Mouse (Mus musculus) forebrain, embryonic 12.5 days (tissue): ENCODE data around the gene Tspan31. TPM values are rescaled to one million over a fixed set of nuclear protein-coding genes. Genes with fewer than 3 reads are reported as not detected.

ENCODE experiments used
- ATAC-seq: fragments of 200-750 bp; cut with Nextera tagmentation; 2 replicates; pipeline ENCODE4 v1.8.0; 2017; ENCODE audit warnings: moderate TSS enrichment; ENCODE audit not compliant: low FRiP score
- H3K27ac ChIP-seq: fragments of 300-500 bp; sonication (generic); 2 replicates; pipeline ENCODE4 v1.5.1; 2016; ENCODE audit warnings: mild to moderate bottlenecking
- H3K27me3 ChIP-seq: fragments of 300-500 bp; sonication (generic); 2 replicates; pipeline ENCODE4 v1.6.1; 2016; ENCODE audit warnings: mild to moderate bottlenecking
- H3K36me3 ChIP-seq: fragments of 300-500 bp; sonication (generic); replicated peaks from 2 replicates; pipeline ENCODE4 v1.6.1; 2016; ENCODE audit warnings: mild to moderate bottlenecking
- H3K4me1 ChIP-seq: fragments of 300-500 bp; sonication (generic); 2 replicates; pipeline ENCODE4 v1.6.1; 2016
- H3K4me2 ChIP-seq: fragments of 300-500 bp; sonication (generic); 2 replicates; pipeline ENCODE4 v1.6.1; 2016; ENCODE audit warnings: mild to moderate bottlenecking, moderate library complexity
- H3K4me3 ChIP-seq: fragments of 300-500 bp; sonication (generic); replicated peaks from 2 replicates; pipeline ENCODE4 v1.5.1; 2016; ENCODE audit warnings: mild to moderate bottlenecking
- H3K9ac ChIP-seq: fragments of 300-500 bp; sonication (generic); 2 replicates; pipeline ENCODE4 v1.6.1; 2016; ENCODE audit warnings: mild to moderate bottlenecking
- H3K9me3 ChIP-seq: fragments of 300-500 bp; sonication (generic); 2 replicates; pipeline ENCODE4 v1.6.1; 2016
- WGBS: fragments of 180-500 bp; shearing (Covaris S2); methylation state at CpG from one replicate; pipeline ENCODE4 v1.1.7; 2016; 5-methylcytosine and 5-hydroxymethylcytosine counted together
- polyA plus RNA-seq: library from polyadenylated mRNA; unstranded; fragments of >200 nt; fragmentation: Nextera tagmentation; extraction: Ambion mirVana; gene quantifications from 2 replicates; pipeline ENCODE4 v1.2.1, GENCODE M21; 2016

Gene Tspan31
- polyA plus RNA-seq, 1 experiment from 2014 or later, result 139 TPM

DNA sequence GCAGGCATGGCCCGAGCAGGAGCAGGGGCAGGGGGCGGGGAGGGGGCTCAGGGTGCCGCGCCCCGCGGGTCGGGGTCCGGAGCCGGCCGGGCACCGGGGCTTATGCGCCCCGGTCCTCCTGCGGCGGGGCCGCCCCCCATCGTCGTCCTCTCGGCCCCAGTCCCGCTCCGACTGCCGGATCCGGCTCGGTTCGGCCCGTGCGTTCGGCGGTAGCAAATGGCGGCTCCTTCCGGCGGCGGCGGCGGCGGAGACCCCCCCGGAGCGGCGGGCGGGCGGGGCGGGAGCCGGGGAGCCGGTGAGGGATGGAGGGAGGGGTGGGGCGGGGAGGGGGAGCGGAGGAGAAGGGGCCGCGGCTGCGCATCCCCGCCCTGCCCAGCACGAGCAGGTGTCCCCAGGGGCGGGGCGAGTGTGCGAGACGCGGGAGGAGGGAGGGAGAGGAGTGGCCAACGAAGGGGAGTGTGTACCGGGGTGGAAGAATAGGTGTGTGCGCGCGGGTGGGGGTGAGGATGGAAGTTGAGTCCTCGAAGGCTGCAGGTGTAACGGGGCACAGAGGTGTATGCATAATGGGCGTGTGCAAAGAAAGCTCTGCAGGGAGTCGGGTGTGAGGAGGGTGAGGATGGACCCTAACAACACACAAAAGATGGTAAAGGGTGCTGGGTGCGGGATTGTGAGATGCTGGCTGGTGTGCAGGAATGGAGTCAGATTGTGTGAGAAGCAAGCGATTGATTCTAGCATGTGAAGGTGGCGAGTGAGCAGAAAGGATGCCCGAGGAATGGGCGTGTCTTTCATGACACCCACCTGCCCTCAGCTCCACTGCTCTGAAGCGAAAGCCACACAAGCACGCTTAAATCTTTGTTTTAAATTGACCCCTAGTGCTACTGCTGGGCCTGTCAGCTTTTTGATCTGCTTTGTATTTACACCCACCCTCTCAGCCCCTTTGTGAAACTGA lies 9.8 kb downstream of the Tspan31 start, which contains the start of gene March9:
TSS of gene March9 (minus strand) at position 217 of the 949 bp plus-strand sequence.
- Histone ChIP-seq H3K9ac (peak within 1 kb of the TSS; percentile 98), H3K36me3 (peaks cover 32% of the 10 kb centered on the region), H3K27me3 (no peaks in the 10 kb centered on the region; the same call in 1 of the 2 replicates), H3K4me1 (peaks cover 52% of the 10 kb centered on the region), H3K4me3 (peak within 1 kb of the TSS; percentile 99), H3K4me2 (peak within 1 kb of the TSS; percentile 96), H3K9me3 (no peaks in the 10 kb centered on the region), H3K27ac (peak within 1 kb of the TSS; percentile 97)
- WGBS, result under 1% methylated on average over 67 of the region's 72 CpGs
- ATAC-seq, result peak; percentile 54

DNA sequence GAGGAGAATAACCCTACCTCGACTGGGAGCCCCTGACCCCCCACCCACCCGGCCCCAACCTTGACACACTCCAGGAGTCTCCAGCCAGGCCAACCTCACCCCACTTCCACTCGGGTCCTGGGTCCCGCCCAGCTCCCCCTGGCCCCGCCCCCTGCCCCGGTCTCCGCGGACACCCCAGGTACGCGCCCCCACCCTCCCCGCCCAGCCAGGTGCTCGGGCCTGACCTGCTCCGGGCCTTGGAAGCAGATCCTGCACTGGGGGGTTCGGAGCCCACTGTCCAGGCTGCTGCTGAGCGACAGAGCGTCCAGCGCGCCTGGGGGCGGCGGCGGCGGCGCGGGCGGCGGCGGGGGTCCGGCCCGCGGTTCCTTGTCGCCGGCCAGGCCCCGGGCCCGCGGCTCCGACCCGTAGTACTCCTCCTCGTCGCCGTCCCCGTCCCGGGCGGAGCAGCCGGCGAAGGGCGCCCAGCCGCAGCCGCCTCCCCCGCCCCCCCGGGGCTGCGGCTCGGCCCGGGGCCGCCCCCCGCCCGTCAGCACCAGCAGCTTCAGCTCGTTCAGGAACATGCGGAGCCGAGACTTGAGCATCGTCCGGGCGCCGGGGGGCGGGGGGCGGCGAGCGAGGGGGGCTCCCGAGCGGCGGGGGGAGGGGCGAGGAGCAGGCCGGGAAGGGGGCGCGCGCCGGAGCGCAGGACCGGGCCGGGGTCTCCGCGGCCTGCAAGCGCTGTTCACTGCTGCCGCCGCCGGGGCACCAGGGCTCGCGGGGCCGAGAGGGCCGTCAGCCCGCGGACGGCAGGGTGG lies 10.7 kb downstream of the Tspan31 start:
- peak; percentile 15 for ATAC-seq
- H3K4me1 ChIP-seq, result peaks cover 45% of the 10 kb centered on the region

DNA sequence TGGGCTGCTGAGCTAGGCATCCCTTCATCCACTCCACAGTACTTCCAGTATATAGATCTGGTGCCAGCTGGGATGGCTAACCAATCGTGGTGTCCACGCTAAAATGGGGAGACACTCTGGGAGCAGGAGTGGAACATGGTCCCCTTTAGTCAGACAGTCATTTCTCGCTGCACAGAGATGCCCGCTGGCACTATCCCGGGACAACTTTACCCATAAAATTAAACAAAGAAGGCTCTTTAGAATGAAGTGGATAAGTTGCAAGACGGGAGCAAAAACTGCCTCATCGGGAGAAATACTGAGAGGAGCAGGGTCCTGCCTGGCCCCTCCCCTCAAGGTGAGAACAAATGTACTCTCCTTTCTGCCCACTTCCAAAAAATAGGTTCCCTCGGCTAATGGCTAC lies 11.4 kb downstream of the Tspan31 start:
- no peaks in the 10 kb centered on the region; the same call in 1 of the 2 replicates for H3K27me3 ChIP-seq
- H3K36me3 ChIP-seq, result peaks cover 39% of the 10 kb centered on the region
- peak overlapping the region; percentile 27; the same call in 1 of the 2 replicates for H3K27ac ChIP-seq
- no peaks in the 10 kb centered on the region for H3K9me3 ChIP-seq
- WGBS, result 5% methylated on average over 8 of the region's 8 CpGs
- peak overlapping the region; percentile 98 for H3K9ac ChIP-seq
- H3K4me3 ChIP-seq, result peak overlapping the region; percentile 99
- no peak for ATAC-seq
- peaks cover 45% of the 10 kb centered on the region for H3K4me1 ChIP-seq
- peak overlapping the region; percentile 96 for H3K4me2 ChIP-seq

More for the DNA sequence above, 10.7 kb downstream of the Tspan31 start:
- H3K9me3 ChIP-seq, result no peaks in the 10 kb centered on the region
- H3K4me3 ChIP-seq, result peak overlapping the region; percentile 99
- under 1% methylated on average over 61 of the region's 92 CpGs for WGBS
- peaks cover 32% of the 10 kb centered on the region for H3K36me3 ChIP-seq
- peak overlapping the region; percentile 96 for H3K4me2 ChIP-seq
- peak overlapping the region; percentile 97 for H3K27ac ChIP-seq
- H3K27me3 ChIP-seq, result no peaks in the 10 kb centered on the region; the same call in 1 of the 2 replicates
- peak overlapping the region; percentile 98 for H3K9ac ChIP-seq

DNA sequence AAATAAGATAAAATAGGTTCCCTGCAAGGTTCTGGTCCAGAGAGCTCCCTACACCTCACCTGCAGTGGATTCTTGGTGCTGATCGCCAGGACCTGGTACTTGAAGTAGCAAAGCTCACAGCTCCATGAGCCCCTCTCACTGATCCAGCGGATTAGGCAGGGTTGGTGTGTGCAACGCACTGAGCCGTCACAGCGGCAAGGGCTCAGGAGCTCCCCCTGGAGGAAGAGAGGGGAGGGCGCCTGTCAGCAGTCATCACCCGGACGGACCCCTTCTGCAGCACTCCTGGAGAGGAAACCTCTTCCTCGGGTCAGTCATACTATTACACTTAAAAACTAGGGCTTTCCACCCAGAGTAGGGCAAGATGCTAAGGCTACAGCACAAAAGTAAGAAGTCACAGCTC lies 11.9 kb downstream of the Tspan31 start:
- Histone ChIP-seq H3K4me3 (peak overlapping the region; percentile 99), H3K27me3 (no peaks in the 10 kb centered on the region; the same call in 1 of the 2 replicates), H3K4me2 (peak overlapping the region; percentile 96), H3K9me3 (no peaks in the 10 kb centered on the region), H3K27ac (no peak overlapping the region), H3K4me1 (peaks cover 45% of the 10 kb centered on the region), H3K36me3 (peaks cover 42% of the 10 kb centered on the region), H3K9ac (peak overlapping the region; percentile 98; the same call in 1 of the 2 replicates)
- under 1% methylated on average over 9 of the region's 9 CpGs for WGBS
- ATAC-seq, result peak; percentile 28

DNA sequence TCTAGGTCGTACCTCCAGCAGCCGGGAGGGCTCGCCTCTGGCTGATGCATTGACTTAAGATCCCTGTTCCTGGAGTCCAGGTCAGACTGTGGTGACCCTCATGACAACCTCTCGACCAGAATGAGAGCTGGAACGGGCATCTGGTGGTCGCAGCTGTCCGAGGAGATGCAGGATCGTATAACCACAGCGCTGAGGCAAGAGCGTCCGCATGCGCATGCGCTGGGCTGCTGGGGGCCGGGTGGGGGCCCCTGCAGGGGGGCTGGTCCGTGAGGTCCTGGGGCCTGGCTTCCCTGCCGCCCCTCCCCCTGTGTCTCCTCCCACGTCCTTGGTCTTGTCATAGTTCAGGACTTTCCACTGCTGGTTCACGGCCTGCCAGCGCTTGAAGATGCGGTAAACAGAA lies 13.6 kb downstream of the Tspan31 start:
- no peaks in the 10 kb centered on the region for H3K9me3 ChIP-seq
- H3K9ac ChIP-seq, result no peak overlapping the region
- H3K27me3 ChIP-seq, result peaks cover 9% of the 10 kb centered on the region
- H3K4me1 ChIP-seq, result peaks cover 35% of the 10 kb centered on the region
- no peak for ATAC-seq
- no peak overlapping the region for H3K4me3 ChIP-seq
- H3K27ac ChIP-seq, result no peak overlapping the region
- no peak overlapping the region for H3K4me2 ChIP-seq
- WGBS, result 93% methylated on average over 20 of the region's 20 CpGs
- peaks cover 42% of the 10 kb centered on the region for H3K36me3 ChIP-seq

DNA sequence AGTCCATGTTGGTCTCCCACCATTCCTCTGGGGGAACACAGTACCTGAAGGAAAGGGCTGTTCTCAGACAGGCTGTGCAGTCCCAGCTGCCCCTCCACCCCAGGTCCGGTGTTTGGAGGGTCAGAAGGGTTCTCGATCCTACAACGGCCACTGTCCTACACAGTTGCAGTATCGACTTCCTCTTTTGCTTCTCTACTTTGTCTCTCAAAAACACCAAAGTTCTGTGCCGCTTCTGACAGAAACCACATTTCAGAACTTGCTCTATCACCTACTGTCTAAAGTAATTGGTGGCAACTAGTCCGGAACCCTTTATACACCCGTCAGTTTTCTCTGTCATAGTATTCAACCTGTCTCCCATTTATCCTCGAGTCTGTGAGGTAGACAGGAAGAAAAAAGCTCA lies 14.7 kb downstream of the Tspan31 start:
- ATAC-seq, result no peak
- Histone ChIP-seq H3K4me1 (peaks cover 26% of the 10 kb centered on the region), H3K27ac (no peak overlapping the region), H3K4me3 (no peak overlapping the region), H3K9me3 (no peaks in the 10 kb centered on the region), H3K27me3 (peaks cover 20% of the 10 kb centered on the region), H3K36me3 (peaks cover 42% of the 10 kb centered on the region), H3K9ac (no peak overlapping the region), H3K4me2 (no peak overlapping the region)
- WGBS, result 94% methylated on average over 8 of the region's 8 CpGs

DNA sequence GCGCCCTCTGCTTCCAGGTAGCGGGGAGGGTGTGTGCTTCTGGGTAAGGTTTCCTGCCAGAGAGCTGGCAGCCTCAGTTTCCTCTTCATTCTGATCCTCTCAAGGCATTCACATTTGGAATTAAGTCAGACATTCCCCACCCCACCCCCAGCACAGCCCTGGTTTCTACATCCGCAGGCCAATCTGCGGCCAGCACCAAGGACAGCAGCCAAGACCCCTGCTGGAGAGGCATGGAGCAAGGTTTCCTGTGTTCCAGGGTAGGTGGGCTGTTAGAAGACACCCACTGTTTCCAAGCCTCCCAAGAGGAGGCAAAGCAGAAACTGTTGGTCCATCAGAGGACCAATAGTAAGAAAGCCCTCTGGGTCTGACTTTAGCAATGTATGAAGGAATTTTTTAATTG lies 15.4 kb downstream of the Tspan31 start:
- WGBS, result 79% methylated on average over 4 of the region's 4 CpGs
- H3K4me3 ChIP-seq, result no peak overlapping the region
- H3K27me3 ChIP-seq, result peaks cover 27% of the 10 kb centered on the region
- H3K4me2 ChIP-seq, result no peak overlapping the region
- no peaks in the 10 kb centered on the region for H3K9me3 ChIP-seq
- no peak overlapping the region for H3K9ac ChIP-seq
- no peak overlapping the region for H3K27ac ChIP-seq
- no peak for ATAC-seq
- peaks cover 42% of the 10 kb centered on the region for H3K36me3 ChIP-seq
- peaks cover 25% of the 10 kb centered on the region for H3K4me1 ChIP-seq

DNA sequence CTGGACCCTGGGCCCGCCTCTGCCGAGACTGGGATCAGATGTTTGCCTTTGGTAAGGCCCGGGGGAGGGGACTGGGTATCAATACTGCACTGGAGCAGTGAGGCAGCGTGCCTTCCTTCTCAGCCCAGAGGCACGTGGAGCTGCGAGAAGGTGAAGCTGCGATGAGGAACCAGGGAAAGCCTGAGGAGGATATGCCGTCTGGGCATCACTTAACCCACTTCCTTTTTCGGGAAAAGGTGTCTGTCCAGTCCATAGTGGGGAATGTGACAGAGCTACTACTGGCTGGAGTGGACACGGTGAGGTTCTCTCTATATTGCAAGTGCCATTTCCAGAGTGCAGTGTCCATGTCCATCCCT lies 20.0 kb downstream of the Tspan31 start:
- Histone ChIP-seq H3K4me2 (no peak overlapping the region), H3K27ac (no peak overlapping the region), H3K36me3 (peaks cover 18% of the 10 kb centered on the region), H3K4me1 (peaks cover 10% of the 10 kb centered on the region; the same call in 1 of the 2 replicates), H3K9ac (no peak overlapping the region), H3K9me3 (no peaks in the 10 kb centered on the region), H3K4me3 (no peak overlapping the region), H3K27me3 (peaks cover 51% of the 10 kb centered on the region)
- 14% methylated on average over 10 of the region's 10 CpGs for whole genome bisulfite sequencing
- ATAC-seq, result 0 out of 2 replicates have a peak, but pooled peaks have one; percentile 8

DNA sequence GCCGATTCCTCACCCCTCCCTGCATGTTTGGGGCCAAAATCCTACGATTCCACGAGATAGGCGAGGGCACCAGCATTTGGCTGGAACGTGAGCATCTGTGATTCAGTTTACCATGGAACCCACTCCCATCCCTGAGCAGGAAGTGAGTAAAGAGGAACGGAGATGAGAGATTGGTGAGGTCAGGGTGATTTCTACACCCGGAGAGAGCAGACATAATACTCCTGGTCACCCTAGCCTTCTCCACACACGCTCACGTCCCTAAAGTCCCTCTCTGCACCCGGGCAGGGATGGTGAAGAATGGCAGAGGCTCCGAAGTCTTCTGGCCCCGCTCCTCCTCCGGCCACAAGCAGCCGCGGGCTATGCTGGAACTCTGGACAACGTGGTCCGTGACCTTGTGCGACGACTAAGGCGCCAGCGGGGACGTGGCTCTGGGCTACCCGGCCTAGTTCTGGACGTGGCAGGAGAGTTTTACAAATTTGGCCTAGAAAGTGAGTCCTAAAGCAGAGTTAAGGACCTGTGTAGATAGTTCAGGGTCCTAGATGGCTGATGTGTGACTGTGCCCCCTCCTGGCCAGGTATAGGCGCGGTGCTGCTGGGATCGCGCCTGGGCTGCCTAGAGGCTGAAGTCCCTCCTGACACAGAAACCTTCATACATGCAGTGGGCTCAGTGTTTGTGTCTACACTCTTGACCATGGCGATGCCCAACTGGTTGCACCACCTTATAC lies 20.5 kb downstream of the Tspan31 start:
- peaks cover 10% of the 10 kb centered on the region; the same call in 1 of the 2 replicates for H3K4me1 ChIP-seq
- peaks cover 18% of the 10 kb centered on the region for H3K36me3 ChIP-seq
- no peaks in the 10 kb centered on the region for H3K9me3 ChIP-seq
- H3K27me3 ChIP-seq, result peaks cover 51% of the 10 kb centered on the region
- H3K4me3 ChIP-seq, result peak overlapping the region; percentile 10; the same call in 1 of the 2 replicates
- 0 out of 2 replicates have a peak overlapping the region, but pooled peaks have one; percentile 0 for H3K9ac ChIP-seq
- ATAC-seq, result 0 out of 2 replicates have a peak, but pooled peaks have one; percentile 10
- no peak overlapping the region for H3K27ac ChIP-seq
- H3K4me2 ChIP-seq, result no peak overlapping the region
- WGBS, result 3% methylated on average over 29 of the region's 29 CpGs

DNA sequence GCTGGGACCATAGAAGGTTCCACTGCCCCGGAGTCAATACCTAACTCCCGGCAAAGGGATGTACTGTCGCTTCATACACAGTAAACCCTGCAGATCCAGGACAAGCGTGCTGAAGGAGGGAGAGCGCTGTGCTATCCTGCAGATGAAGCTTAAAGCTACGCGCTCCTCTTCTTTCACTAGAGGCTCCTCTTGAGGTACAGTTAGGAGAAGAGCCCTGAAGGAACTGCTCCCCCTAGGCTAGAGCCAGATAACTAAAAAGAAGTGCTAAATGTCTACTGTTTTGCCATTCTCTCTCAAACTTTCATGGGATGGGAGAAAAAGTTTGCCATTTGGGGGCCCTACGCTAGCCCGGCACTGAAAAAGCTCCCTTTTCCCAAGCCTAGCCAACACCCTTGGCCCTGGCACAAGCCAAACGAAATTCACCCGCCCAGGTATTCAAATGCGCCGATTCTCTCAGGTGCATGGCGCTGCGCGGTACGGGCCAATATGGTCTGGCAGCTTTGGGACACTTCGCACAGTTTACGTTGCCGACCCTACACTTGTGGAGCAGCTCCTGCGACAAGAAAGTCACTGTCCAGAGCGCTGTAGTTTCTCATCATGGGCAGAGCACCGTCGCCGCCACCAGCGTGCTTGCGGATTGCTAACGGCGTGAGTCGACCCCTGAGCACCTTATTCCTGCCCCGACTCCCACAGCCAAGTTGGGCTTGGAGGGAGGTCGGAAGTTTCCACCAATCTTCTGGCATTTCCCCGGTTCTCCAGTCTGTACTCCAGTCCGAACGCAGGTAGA lies 21.3 kb downstream of the Tspan31 start:
- H3K36me3 ChIP-seq, result peaks cover 14% of the 10 kb centered on the region
- H3K4me3 ChIP-seq, result peak overlapping the region; percentile 10; the same call in 1 of the 2 replicates
- no peaks in the 10 kb centered on the region for H3K9me3 ChIP-seq
- H3K27ac ChIP-seq, result no peak overlapping the region
- 6% methylated on average over 35 of the region's 35 CpGs for WGBS
- ATAC-seq, result no peak
- H3K9ac ChIP-seq, result no peak overlapping the region
- H3K4me2 ChIP-seq, result no peak overlapping the region; the same call in 1 of the 2 replicates
- H3K4me1 ChIP-seq, result peaks cover 10% of the 10 kb centered on the region; the same call in 1 of the 2 replicates
- peaks cover 51% of the 10 kb centered on the region for H3K27me3 ChIP-seq

DNA sequence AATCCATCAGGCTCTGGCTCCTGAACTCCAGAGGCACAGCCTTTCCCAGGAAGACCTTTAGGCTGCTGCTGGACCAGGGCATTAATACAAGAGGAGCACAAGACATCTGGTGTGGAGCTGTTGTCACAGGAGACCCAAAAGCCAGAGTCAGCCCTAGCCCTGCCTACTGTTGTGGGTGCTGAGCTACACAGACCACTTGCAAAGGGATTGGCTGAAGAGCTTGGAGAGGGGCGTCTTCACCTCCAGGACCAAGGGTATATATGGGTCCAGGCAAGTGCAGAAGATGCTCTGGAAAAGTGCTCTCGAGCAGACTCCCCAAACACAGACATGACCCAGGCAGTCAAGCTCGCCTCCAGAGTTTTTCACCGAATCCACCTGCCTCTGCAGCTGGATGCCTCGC lies 22.1 kb downstream of the Tspan31 start, which contains the start of gene Cyp27b1:
TSS of gene Cyp27b1 (plus strand) at position 297 of the 400 bp plus-strand sequence.
- Histone ChIP-seq H3K9me3 (no peaks in the 10 kb centered on the region), H3K4me2 (no peak within 1 kb of the TSS; the same call in 1 of the 2 replicates), H3K4me3 (no peak within 1 kb of the TSS; the same call in 1 of the 2 replicates), H3K27ac (no peak within 1 kb of the TSS), H3K4me1 (peaks cover 14% of the 10 kb centered on the region), H3K36me3 (peaks cover 10% of the 10 kb centered on the region), H3K9ac (no peak within 1 kb of the TSS), H3K27me3 (peaks cover 51% of the 10 kb centered on the region)
- no peak for ATAC-seq
- WGBS, result 33% methylated on average over 5 of the region's 5 CpGs
